Mouse (Mus musculus): ENCODE measurements around the gene Sass6.

The Sass6 gene

GRCm38 (mm10) chr3:116594728-116595602 lies at the start of gene Sass6:
Gene Sass6, plus strand, starts transcription at chr3:116594982.
- peak; percentile 98 to 100 for DNase-seq

GRCm38 (mm10) chr3:116547430-116547829 lies 47.4 kb upstream of the Sass6 start:
- no peak for DNase-seq

GRCm38 (mm10) chr3:116551362-116551761 lies 43.4 kb upstream of the Sass6 start:
- DNase-seq = no peak

- peak; percentile 39 to 52 for DNase-seq
Measured at GRCm38 (mm10) chr3:116561315-116561714, 33.5 kb upstream of the Sass6 start.

- DNase-seq = no peak
Measured at GRCm38 (mm10) chr3:116562408-116563094, 32.2 kb upstream of the Sass6 start, which contains the start of gene Lrrc39. Gene Lrrc39, plus strand, starts transcription at chr3:116562973.

GRCm38 (mm10) chr3:116563095-116563492 lies 31.7 kb upstream of the Sass6 start:
- no peak for DNase-seq

- DNase-seq = no peak
Measured at GRCm38 (mm10) chr3:116570628-116571027, 24.2 kb upstream of the Sass6 start.

- no peak for DNase-seq
Measured at GRCm38 (mm10) chr3:116577286-116577685, 17.5 kb upstream of the Sass6 start.

- DNase-seq = no peak
Measured at GRCm38 (mm10) chr3:116582201-116582600, 12.6 kb upstream of the Sass6 start.

GRCm38 (mm10) chr3:116594076-116594727 lies 580 bp upstream of the Sass6 start:
- DNase-seq = no peak

- peak in 1 of 2 experiments; percentile 20 for DNase-seq
Measured at GRCm38 (mm10) chr3:116595603-116595991, 815 bp downstream of the Sass6 start.

GRCm38 (mm10) chr3:116599705-116600104 lies 4.9 kb downstream of the Sass6 start:
- no peak for DNase-seq

GRCm38 (mm10) chr3:116601005-116601404 lies 6.2 kb downstream of the Sass6 start:
- no peak for DNase-seq

- no peak for DNase-seq
Measured at GRCm38 (mm10) chr3:116601781-116602180, 7.0 kb downstream of the Sass6 start.

- DNase-seq = peak in 1 of 2 experiments; percentile 20
Measured at GRCm38 (mm10) chr3:116604570-116604969, 9.8 kb downstream of the Sass6 start.

- no peak for DNase-seq
Measured at GRCm38 (mm10) chr3:116614295-116614892, 19.6 kb downstream of the Sass6 start, which contains the start of gene Trmt13. Gene Trmt13, minus strand, starts transcription at chr3:116614587.

- DNase-seq = no peak
Measured at GRCm38 (mm10) chr3:116615318-116616068, 20.7 kb downstream of the Sass6 start.

- no peak for DNase-seq
Measured at GRCm38 (mm10) chr3:116618855-116619254, 24.1 kb downstream of the Sass6 start.

GRCm38 (mm10) chr3:116620636-116621370 lies 26.0 kb downstream of the Sass6 start:
- no peak for DNase-seq

- DNase-seq = no peak
Measured at GRCm38 (mm10) chr3:116622641-116623040, 27.9 kb downstream of the Sass6 start.

- DNase-seq = no peak
Measured at GRCm38 (mm10) chr3:116631459-116631858, 36.7 kb downstream of the Sass6 start.
